Mouse (Mus musculus): ENCODE measurements around the gene Sh2d3c.
A peak's percentile ranks its signal among the peaks of the same experiment; 100 is the strongest.

Gene Sh2d3c

DNA sequence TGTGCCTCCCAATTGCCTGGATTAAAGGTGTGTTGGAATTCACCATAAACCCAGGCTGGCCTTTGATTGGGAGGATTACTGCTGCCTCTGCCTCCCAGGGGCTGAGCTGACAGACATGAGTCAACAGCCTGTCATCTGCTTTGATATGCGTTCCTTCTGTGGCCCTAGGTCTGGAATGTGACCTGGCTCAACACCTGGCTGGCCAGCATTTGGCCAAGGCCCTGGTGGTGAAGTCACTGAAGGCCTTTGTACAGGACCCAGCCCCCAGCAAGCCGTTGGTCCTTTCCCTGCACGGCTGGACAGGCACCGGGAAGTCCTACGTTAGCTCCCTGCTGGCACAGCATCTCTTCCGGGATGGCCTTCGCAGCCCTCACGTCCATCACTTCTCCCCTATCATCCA lies 37.6 kb downstream of the Sh2d3c start:
- DNase-seq: no peak

DNA sequence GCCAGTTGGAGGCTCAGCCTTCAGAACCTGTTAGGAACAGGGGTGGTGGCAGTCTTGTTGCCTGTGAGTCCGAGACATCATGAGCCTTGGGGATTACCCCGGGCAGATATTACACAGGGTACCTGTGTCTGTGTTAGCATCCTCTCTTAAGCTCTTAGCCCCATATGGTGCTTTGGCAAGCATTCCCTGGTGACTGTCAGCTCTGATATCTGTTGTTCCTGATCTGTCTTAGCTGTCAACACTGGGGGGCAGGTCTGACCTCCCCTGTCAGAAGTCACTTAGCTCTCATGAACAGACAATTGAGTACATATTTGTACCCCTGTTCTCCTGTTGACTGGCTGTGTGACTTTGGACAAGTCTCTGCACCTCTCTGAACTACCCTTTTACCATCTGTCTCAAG lies 38.1 kb downstream of the Sh2d3c start:
- DNase-seq: no peak

DNA sequence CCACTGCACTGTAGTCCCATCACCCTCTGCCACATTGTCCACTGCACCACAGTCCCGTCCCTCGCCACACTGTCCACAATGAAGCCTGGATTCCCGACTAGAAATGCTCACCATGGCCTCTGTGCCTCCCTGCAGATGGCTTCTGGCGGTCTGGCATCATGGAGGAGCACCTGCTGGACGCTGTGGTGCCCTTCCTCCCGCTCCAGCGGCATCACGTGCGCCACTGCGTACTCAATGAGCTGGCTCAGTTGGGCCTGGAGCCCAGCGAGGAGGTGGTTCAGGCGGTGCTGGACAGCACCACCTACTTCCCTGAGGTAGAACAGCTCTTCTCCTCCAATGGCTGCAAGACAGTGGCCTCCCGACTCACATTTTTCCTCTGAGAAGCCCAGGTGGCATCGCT lies 40.5 kb downstream of the Sh2d3c start:
- peak; percentile 37 for DNase-seq

DNA sequence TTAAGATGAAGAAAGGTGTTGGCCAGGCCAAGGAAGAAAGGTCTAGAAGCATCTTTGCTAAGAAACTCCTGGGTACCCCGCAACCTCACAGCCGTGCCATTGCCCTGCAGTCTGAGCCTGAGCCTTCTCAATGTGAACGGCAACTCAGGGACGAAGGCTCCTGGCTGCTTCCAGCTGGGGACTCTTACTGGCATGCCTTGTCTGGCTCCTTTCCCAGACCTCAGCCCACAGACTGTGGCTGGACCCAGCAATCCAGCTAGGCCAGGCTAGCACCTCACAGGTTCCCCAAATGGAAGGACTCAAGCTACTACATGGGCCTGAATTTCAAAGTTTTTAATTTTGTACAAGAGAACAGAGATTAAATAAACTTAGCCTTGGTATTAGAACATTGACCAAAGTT lies 41.0 kb downstream of the Sh2d3c start:
- DNase-seq: no peak

DNA sequence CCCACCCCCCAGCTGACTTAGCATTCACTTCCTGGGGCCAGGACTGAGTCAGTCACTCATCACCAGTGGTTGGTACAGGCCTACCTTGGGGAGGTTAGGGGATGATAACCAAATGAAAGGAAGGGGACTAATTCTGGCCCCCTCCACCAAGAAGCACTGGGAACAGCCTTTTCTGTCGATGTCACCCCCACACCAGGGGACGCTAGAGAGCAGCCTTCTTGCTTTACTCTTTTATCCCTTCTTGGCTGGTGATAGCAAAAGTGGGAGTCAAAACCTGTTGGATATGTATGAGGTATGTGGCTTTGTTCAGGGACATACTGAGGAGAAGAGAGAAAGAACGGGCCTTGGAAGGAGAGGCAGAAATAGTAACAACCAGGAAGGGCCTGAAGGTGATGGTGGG lies 42.5 kb downstream of the Sh2d3c start:
- no peak for DNase-seq

DNA sequence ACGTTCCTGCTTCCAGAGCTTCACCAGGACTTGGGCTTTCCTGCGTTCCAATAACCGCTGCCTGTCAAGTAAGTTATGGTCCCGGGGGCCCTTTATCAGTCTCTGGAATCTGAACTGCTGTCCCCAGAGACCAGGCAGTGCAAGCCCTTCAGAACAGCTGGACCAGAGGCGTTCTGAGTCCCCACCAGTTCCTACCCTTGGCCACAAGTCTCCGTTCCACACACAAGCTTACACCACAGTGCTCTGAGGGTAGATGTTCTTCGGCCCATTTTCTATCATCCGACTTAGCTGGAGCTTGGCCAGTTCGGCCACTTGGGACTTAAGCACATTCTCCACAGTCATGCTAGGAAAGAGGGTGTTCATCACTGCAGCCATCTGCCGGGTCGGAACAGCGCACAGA lies 46.4 kb downstream of the Sh2d3c start:
- DNase-seq: no peak

DNA sequence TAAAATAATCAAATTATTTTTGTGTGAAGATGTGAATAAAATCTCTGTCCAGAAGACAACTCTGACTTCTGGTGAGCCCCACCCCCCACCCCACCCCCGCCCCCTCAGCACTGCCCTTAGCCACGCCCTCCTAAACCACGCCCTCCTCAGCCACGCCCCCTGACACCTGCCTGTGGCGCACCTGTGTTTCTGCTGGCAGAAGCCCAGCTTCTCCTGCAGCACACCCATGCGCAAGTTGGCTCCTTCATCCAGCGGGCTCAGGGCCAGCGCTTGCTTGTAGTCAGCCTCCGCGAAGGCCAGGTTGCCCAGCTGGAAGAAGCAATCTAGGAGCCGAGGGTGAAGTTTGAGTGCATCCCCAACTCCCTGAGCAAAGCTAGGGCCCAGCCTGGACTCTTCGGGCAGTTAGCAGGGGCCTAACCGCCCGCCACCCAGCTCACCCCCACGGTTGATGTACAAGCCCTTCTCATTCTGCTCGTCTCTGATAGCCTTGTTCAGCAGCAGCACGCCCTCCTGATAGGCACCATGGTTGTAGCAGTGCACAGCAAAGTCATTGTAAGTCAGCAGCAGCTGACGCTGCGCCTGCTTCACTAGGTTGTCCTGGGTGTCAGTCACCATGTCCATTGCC lies 47.9 kb downstream of the Sh2d3c start:
- DNase-seq: no peak

DNA sequence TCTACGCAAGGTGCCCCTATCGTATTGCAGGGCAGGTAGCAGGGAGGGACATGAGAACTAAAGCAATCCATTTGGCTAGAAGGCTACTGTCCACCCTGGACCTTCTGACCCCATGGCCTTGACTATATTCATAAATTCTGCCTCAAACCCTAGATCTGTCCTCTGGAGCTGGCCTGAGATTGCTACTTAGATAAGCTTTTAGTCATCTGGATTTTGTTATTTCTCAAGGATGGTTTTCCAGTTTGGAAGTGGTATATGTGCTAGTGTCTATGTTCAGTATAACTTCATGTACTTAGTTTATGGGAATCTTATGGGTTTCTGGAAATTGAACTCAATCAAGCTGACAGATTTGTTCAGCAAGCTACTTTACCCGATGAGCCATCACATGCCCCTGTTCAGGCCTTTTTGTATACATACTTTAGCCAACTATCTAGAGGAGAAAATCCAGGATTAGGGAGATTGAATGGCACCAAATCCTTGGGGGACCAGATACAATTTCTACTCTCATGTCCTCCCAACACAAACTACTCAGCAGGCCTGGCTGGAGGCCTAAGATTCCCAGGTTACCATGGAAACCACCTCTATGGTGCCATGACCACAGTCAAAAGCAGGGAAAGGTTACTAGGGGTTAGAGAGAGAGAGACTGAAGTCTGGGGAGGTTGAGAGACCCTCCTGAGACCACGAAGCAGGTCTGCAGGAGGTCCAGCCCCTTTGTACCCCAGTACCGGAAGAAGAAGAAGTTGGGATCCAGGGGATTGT lies 48.7 kb downstream of the Sh2d3c start:
- no peak for DNase-seq

DNA sequence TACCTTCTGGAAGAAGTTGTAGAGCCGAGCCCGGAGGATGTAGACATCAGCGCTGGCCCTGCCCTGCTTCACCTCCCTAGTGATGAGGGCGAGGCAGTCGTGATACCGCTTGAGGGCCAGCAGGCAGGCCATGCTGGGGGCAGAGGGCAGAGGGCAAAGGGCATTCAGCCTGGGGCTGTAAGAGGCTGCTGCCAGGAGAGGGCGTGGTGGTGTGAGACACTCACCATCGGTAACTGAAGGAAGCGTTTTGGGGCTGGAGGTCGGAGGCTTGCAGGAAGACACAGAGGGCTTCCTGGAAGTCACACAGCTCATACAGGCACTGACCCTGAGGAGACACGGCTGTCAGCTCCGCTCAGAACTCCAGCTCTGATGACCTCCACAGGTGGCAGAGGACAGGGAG lies 51.0 kb downstream of the Sh2d3c start:
- DNase-seq: no peak

DNA sequence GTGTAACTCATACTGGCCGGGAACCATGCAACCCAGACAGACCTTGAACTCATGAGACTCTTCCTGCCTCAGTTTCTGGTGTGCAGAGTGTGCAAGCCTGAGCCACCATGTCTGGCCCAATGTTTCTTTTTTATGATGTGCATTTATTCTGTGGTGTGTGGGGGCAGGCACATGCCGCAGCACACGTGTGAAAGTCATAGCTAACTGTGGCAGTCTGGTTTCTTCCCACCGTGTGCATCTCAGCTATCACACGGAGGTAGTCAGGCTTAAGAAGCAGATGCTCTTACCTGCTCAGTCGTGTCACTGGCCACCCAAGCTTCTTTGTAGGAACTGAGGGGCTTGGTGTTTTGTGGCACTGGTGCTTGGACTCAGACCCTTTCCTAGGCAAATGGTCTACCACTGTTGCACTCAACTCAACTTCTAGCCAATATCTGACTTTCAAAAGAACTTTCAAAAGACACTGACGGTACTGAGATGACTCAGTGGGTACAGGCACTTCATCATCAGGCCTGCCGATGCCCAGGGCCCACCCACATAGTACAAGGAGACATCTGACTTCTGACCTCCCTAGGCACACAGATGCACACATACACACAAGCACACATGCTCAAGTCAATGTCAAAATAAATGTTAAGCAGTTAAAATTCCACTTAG lies 51.9 kb downstream of the Sh2d3c start:
- no peak for DNase-seq

DNA sequence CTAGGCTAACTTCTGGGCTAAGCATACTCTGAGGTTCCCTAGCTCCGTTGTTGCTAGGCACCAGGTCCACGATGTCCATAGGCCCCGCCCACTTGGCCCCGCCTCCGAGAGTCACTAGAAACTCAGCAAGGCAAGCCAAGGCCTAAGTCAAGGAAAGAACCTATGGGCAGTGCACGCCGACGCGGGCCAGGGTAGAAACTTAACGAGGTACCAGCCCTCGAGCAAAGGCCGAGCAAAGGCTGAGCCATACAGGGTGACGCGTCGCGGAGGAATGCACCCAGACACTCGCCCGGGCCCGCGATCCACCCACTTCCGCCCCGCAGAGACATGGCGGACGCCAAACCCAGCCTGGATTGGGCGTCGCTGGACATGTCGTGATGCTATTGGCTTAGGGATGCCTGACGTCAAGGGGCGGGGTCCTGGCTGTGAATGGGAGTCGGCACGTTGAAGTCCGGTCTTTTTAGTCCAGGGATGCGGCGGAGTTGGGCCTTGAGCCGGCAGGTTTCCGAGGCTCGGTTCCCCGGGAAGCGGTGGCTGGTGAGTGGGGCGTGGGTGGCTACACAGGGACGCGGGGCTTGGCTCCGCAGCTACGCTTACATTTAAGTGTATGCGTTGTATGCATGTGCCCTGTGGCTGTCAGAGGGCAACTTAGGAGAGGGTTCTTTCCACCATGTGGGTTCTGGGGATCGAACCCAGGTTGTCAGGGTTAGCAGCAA lies 54.7 kb downstream of the Sh2d3c start, which contains the start of the genes Ttc16 and Ptrh1:
TSS of gene Ttc16 (minus strand) at position 275 of the 716 bp plus-strand sequence.
TSS of gene Ptrh1 (plus strand) at position 428 of the 716 bp plus-strand sequence.
- DNase-seq: peak; percentile 97

DNA sequence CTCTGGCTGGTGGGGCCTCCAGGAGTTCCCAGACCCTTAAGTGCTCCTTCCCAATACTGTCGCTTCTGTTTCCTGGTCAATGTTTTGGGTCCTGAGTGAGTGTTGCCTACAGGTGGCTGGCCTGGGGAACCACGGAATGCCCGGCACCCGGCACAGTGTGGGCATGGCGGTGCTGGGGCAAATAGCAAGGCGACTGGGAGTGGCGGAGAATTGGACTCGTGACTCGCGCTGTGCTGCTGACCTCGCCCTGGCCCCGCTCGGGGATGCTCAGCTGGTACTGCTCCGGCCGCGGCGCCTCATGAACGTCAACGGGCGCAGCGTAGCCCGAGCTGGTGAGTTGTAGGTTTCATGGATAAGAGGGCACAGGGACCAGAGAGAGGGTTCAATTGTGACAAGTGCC lies 55.3 kb downstream of the Sh2d3c start:
- no peak for DNase-seq

DNA sequence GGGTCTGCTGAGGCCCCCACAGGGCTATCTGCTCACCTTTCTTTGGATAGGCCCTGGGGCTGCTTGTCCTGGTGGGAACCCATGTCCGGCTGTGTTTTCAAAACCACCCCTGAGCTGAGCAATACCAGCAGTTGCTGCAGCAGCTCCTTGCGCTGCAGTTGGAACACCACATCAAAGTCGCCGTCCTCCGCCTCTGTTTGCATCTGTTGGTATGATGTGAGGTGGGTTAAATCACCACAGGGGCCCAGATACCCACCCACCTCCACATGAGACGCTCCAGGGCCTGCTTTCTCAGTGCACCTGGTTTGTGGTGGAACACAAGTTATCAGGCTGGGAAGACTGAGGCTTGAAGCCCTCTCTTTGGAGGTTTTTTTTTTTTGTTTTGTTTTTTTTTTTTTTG lies 57.2 kb downstream of the Sh2d3c start:
- DNase-seq: no peak

DNA sequence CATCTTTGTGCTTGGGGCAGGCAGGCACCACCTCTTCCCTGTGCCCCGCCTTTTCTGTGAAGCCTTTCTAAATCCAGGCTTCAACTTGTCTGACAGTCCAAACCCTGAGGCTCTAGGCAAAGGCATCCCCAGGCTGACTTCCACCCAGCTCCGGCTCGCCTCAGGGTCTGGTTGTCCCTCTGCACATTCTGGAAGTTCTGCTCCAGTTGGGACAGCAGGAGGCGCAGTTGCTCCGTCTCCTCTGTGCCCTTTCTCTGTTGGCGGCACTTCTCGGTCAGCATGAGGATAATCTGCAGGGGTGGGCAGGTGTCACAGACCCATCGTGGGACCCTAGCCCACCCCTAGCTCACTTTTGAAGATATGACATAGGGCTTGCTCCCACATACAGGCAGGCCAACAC lies 58.3 kb downstream of the Sh2d3c start:
- DNase-seq: peak; percentile 51

DNA sequence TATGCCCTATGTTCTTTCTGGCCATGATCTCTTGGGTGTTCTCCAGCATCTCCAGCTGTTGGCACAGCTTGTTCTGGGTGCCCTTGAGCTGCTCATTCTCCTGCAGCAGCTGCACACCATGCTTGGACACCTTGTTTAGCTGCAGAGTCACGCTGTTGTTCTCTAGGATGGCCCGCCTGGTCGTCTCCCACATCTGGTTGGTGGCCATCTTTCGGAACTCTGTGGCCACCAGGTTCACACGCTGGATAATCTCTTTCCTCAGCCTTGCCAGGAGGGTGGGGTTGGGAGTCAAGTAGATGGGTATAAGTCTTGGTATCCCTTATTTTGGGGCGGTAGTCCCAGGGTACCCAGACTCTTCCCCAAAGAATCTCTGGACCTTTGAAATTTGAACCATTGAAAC lies 58.9 kb downstream of the Sh2d3c start:
- DNase-seq: no peak

DNA sequence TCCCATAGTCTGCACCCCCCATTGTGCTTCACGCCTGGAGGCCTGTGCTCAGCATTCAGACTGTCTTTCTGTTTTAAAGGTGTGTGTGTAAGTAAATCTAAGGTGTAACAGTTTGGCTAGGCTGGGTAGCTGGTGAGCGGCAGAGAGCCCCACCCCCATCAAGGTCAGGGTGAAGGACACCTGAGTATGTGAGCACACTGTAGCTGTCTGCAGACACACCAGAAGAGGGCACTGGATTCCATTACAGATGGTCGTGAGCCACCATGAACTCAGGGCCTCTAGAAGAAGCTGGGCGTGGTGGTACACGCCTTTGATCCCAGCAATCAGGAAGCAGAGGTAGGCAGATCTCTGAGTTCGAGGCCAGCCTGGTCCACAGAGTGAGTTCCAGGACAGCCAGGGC lies 60.9 kb downstream of the Sh2d3c start:
- no peak for DNase-seq

DNA sequence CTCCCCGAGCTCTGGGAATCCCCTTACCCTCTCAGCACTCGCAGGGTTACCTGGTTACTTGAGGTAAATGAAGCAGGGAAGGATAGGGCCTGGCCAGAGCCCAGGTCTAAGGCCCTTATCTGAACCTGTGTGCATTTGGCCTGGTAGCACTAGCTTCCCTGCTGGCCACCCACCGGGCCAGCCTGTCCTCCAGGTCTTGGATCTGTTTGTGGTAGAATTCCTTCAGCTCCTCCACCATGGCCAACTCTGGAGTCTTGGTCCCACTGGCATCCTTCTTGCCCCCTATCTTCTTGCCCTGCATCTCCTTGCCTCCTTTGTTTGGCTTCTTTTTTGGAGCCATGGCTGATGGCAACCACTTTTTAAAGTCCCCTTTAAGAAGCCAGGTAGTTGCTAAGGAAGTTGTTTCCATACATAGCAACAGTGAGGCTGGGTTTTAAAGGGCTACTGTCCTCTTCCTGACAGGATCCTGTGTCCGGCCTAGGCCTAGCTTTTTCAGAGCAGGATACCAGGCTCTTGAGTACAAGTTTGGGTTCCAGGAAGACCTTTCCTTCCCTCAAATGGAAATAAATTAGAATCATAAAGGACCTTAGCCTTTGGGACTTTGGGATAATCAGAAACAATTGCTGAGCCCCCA lies 63.3 kb downstream of the Sh2d3c start, which contains the start of gene Cfap157:
TSS of gene Cfap157 (minus strand) at position 381 of the 634 bp plus-strand sequence.
- DNase-seq: no peak

DNA sequence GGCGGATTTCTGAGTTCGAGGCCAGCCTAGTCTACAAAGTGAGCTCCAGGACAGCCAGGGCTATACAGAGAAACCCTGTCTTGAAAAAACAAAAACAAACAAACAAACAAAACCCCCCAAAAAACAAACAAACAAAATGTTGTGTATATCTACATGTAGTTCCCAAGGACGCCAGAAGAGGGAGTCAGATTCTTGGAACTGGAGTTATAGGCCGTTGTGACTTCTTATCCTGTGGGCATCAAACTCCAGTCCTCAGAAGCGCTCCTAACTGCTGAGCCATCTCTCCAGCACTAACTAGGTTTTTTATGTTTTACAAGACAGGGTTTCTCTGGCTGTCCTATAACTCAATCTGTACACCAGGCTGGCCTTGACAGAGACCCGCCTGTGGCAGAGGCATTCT lies 66.3 kb downstream of the Sh2d3c start:
- DNase-seq: no peak

DNA sequence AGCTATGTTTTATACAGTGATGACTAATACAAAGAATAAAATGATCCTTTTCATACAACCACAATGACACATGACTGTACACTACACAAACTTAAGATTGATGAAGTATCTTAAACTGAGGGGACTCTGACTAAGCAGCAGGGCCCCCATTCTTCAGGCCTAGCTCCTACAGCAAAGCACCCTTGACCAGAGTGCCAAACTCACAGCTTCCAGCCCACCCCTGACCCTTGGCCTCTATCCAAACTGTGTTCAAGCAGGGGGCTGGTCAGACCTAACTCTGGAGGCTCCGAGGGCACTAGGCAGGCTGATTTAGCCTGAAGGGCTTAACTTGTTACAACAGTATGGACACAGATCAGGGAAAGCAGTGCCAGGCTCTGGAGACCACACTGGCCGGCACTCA lies 67.7 kb downstream of the Sh2d3c start:
- no peak for DNase-seq

DNA sequence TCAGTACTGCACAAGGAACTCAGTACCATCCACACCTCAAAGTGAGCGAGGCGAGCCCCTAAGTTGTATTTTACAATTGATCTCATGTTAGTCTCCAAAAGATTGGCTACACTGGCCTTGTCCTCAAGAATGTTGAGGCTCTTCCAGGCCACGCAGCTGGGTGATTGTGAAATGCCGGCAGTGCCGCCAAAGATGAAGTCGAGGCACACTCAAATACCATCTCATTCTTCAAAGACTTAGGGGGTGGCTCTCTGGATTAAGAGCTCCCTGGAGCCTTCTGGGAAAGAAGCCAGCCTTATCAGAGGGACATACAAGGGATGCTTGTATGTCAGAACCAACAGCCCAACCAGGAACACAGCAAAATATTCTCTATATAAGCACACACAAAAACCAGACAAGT lies 70.4 kb downstream of the Sh2d3c start:
- no peak for DNase-seq

DNA sequence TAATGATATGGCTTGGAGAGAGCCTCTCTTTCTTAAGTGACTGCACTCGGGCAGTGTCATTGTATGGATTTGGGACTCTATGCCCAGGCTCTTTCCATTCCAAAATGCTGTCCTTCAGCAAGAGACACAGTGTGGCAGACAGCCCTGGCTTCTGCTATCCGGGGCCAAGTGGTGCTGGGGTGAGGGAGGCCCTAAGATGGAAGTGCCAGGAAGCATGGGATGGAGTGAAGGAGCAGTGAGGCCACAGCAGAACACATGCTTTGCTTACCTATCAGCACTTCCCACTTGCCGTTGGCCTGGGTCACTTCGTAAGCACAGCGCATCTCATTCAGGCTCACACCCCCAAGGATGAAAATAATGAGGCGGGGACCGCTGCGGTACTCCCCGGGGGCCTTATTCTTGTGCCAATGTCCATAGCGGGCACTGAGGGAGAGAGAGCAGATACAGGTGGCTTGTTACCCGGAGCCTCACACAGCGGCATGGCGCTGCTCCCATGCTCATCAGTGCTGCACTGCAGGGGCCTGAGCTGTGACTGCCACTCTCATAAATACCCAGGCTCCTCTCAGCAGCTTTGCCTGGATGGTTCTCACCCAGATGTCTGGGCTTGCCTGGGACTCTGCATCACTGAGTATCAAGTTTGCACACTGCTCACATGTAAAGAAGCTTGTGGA lies 75.0 kb downstream of the Sh2d3c start:
- DNase-seq: no peak

DNA sequence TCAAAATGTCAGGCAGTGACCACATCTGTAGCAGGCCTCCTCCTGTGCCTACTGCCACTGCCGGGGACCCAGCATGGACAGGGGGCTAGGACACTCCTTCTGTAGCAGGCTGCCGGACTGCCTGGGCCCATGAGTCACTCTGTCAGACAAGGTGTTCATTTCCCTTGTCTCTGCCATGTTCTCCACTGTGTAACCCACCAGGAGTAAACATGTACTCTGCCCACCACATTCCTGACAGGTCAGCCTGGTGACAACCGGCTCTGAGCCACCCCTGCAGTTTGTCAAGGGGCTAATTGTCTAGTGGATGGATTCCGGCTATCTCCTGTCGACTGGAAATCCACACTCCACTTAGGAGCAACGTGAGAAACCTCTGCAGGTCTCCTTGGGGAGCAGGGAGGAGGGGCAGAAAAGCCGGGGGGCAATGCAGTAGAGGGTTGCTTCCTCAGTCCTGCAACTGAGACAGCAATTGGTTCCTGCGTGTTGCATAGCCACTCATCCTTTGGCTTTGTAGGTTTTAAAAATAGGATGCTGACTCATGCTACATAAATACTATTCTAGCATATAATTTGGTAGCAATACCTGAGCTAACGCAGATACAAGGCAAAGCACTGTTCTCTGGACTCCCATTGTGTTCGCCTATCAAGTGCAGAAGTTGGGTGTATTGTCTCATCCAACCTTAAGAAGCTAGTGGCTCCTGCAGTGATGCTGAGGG lies 77.6 kb downstream of the Sh2d3c start:
- peak; percentile 22 for DNase-seq

All from right cerebral cortex, postnatal 25 days (tissue).